Mouse (Mus musculus) testis, adult 2 months (tissue): ENCODE data around the gene Cela1.

Experiments used
- CTCF ChIP-seq: fragments of 200-500 bp; IDR thresholded peaks from 2 replicates; pipeline ENCODE4 v1.5.1; 2012; ENCODE audit warnings: low read depth, mild to moderate bottlenecking, inconsistent platforms, low read length, moderate library complexity; ENCODE audit not compliant: control insufficient read depth, insufficient read depth, insufficient replicate concordance
- POLR2A ChIP-seq: fragments of 200-500 bp; IDR thresholded peaks from 2 replicates; pipeline ENCODE4 v1.6.1; 2012; ENCODE audit warnings: low read depth, mild to moderate bottlenecking, inconsistent platforms, low read length, moderate library complexity; ENCODE audit not compliant: control insufficient read depth

- TF ChIP-seq CTCF (no peak), POLR2A (no peak)
These were observed 60.4 kb downstream of the Cela1 start for GRCm38 (mm10) chr15:100627287-100627686.
